Mouse (Mus musculus) spleen, postnatal 10 days (tissue): ENCODE measurements around the gene Fancd2.

Experiments
- DNase-seq, 2 experiments: peaks; one replicate each; pipeline ENCODE4 v3.0.0; 2021 to 2022; ENCODE audit warnings: low spot score in 2 of 2

Fancd2 gene

DNA sequence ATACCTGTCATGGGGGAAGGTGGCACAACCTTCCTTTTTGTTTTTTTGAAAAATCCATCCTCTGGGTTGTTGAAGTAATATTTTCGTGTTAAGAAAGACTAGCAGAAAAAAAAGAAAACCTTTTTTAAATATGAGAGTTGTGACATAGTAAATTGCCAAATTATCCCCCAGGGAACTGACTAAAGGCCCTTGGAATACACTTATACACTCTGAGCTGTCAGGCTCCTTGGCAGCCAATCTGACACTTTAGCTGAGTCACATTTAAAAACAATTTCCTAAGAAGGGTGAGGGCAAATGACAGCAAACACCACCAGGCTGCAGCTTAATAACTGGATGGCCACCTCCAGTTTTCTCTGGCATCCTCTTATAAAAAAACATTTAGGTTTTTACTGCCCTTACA, 9.2 kb upstream of the Fancd2 start:
- no peak for DNase-seq

DNA sequence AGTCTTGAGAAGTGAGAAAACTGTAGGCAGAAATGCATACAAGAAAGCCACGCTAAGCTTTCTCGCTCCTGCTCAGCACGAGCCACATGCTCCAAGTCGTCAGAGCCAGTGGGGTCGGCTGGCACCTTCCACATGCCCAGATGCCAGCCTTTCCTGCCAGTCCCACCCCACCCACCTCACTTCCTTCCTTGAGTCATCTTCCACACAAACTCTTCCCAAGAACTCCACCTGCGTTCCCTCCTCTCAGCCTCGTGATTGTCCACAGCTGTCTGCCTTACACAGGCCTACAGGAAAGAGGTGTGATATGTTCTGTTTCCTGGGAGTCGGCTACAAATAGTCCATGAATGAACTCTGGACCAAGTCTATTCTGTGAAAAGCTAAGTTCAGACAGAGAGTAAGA, 8.1 kb upstream of the Fancd2 start:
- DNase-seq = no peak

- DNase-seq = peak in 1 of 2 experiments; percentile 18
Measured at GRCm38 (mm10) chr6:113531840-113532404, 440 bp downstream of the Fancd2 start.

DNA sequence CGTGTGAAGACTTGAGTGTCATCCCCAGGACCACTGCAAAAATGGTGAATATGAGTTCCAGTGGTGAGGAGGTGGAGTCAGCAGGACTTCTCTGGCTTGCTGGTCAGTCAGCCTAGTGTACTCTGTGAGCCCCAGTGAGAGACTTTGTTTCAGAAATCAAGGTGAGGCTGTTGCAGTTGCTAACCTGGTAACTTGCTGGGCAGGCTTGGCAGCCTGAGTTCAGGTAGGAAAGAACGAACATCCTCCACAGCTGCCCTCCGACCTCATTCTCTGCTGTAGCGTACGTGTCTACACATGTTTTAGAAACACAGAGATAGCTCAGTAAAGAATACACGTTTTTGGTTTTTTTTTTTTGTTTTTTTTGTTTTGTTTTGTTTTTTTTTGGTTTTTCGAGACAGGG, 3.4 kb downstream of the Fancd2 start:
- no peak for DNase-seq

- no peak for DNase-seq
Measured at GRCm38 (mm10) chr6:113541610-113542009, 10.1 kb downstream of the Fancd2 start.

- DNase-seq = no peak
Measured at GRCm38 (mm10) chr6:113543906-113544481, 12.5 kb downstream of the Fancd2 start.

GRCm38 (mm10) chr6:113559736-113560135, 28.3 kb downstream of the Fancd2 start:
- DNase-seq = no peak

GRCm38 (mm10) chr6:113564557-113564956, 33.1 kb downstream of the Fancd2 start:
- DNase-seq = no peak

DNA sequence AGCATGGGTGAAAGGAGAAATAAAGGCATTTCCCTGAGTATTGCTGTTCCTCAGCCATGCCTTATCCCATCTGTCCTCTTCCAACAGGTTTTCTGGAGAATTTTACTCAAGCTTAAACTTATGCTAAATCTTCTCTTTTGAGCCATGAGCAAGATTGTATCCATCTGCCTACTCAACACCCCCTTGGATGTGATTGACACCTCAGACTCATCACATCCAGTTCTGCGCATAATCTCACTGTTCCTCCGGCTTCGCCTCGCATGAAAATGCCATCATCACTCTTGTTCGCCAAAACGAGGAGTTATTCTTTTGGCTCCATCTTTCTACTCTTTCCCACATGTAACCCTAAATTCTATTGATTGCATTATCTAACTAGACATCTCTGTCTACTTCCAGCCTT, 44.6 kb downstream of the Fancd2 start:
- no peak for DNase-seq

DNA sequence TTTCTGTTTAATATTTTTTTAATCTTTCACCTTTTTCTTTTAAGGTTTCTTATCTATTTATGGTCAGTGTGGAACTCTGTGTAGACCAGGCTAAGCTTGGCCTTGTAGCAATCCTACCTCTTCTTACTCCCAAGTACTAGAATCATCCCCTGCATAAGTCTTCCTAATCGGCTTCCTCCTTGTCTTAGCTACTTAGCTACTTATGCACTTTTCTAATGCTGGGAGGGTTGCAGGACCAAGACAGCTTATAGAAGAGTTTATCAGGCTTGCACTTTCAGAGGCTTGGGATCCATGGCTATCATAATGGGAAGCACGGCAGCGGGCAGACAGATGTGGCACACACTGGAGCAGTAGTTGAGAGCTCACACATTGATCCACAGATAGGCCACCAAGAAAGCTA, 47.8 kb downstream of the Fancd2 start:
- DNase-seq = no peak

GRCm38 (mm10) chr6:113583023-113583422, 51.5 kb downstream of the Fancd2 start:
- no peak for DNase-seq

GRCm38 (mm10) chr6:113585065-113585464, 53.6 kb downstream of the Fancd2 start:
- no peak for DNase-seq

GRCm38 (mm10) chr6:113586466-113587183, 55.1 kb downstream of the Fancd2 start:
- DNase-seq = no peak

DNA sequence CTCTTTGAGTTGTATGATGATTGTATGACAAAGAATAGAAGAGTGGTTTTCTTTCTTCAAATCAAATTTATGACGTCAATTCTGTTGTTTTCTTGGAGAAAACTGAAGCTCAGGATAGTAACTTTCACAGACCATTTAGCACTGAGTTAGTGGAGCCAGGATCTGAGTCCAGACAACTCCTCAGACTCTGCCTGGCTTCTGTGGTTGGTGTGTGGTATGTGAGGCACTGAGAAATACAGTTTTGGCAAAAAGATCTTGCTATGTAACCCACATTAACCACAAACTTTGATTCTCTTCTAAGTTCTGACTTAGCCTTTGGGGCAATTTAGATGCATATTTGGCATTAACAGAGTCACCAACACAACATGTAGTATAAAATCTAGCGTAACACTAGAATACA, 61.2 kb downstream of the Fancd2 start:
- DNase-seq = no peak

- no peak for DNase-seq
Measured at GRCm38 (mm10) chr6:113597945-113598344, 66.5 kb downstream of the Fancd2 start.

DNA sequence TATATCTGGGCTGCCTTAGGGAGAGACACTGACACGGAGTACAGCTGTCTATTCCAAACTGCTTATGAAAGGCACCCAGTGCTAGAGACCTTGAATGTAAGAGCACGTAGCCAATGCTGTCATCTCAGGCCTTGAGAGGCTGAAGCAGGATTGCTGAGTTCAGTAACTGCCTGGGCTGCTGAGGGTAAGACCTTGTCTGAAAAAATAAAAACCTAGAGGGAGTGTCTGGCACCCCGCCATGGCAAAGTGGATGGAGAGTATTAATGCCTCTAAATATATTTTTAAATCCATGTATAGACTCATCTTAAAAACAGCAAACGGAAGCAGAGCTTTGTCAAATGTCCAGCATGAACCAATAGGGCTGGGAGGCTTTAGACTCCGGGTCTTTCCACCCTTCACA, 68.4 kb downstream of the Fancd2 start:
- DNase-seq = peak in 1 of 2 experiments; percentile 30

GRCm38 (mm10) chr6:113600543-113601139, 69.2 kb downstream of the Fancd2 start, which contains the start of gene Fancd2os:
Gene Fancd2os (minus strand): TSS chr6:113600715.
- DNase-seq = no peak

DNA sequence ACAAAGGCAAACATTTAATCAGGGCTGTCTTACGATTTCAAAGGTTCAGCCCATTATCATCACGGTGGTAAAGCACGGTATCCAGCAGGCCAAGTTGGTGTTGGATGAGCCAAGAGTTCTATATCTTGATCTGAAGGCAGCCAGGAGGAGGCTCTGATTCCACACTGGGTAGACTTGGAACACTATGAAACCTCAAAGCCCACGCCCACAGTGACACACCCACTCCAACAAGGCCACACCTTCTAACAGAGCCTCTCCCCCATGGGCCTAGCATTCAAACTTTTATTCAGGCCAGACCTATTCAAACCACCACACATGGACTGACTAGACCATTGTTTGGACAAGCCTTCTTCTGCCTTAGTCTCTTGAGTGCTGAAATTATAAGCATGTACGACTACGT, 71.3 kb downstream of the Fancd2 start:
- no peak for DNase-seq

DNA sequence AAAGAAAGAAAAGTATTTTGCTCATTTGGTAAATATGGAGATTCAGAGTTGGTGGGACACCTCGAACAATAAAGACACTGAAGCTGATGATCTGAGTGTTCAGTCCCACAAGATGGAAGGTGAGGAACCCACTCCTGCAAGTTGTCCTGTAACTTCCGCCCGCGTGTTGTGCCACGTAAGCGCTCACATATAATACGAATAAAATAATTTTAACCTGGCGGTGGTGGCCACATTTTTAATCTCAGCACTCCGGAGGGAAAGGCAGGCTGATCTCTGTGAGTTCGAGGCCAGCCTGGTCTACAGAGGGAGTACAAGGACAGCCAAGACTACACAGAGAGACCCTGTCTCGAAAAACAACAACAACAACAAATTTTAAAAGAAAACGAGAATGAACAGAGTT, 72.5 kb downstream of the Fancd2 start:
- peak in 1 of 2 experiments; percentile 26 for DNase-seq

- peak; percentile 84 to 90 for DNase-seq
Measured at GRCm38 (mm10) chr6:113604432-113605223, 73.1 kb downstream of the Fancd2 start, which contains the start of gene Brk1. Gene Brk1 (plus strand): TSS chr6:113604772.

DNA sequence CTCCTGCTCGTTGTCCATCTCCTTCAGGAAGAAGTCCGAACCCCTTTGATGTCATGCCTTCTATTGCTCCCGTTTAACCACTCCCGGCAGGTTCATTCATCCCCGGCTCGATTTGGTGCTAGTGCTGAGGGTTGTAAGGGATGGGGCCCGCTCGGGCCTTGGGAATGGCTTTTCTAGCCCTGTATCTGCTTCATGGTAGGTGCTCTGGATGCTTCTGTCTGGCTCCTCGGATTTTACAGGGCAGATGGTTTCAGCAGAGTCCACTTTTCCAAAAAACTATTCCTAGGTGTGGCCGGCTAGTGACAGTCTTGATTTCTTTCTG, 73.7 kb downstream of the Fancd2 start:
- no peak for DNase-seq

DNA sequence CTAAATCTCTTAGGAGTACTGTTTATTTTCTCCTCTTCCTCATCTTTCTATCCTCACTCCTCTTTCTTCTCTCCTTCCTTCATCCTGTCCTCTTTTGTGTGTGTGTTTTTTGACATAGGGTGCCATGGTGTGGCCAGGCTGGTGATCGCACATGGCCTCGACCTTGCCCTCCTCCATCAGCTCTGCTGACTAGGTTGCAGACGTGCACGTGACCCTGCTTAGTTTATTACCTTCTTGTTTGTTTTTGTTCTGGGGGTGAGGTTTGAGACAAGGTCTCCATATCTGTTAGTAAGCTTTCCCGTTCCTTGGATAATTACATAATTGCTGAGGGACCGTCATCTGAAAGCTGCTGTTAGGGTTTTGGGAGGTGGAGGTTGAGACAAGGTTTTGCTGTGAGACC, 77.4 kb downstream of the Fancd2 start:
- no peak for DNase-seq
